Comparison of ENCODE assay signal across 37 mouse cellular contexts in genomic region chr17:86452934-86453333, GRCm38 (mm10). TPM values are rescaled to one million over a fixed set of nuclear protein-coding genes. Genes with fewer than 3 reads are reported as not detected.
"Had no signal": no experiment of that assay in that cellular context is flagged by ENCODE, and none has a peak within 500 bp of the region (broad histone marks: within the 10 kb centered on the region; RNA-seq: fewer than 3 reads in every experiment).

No protein-coding gene starts in this region.

- H3K36me3 ChIP-seq: heart, embryonic 10.5 days; heart, embryonic 13.5 days; heart, embryonic 15.5 days; intestine, embryonic 15.5 days; kidney, embryonic 15.5 days; limb, embryonic 13.5 days; limb, embryonic 15.5 days; liver, embryonic 12.5 days had no signal

- H3K9me3 ChIP-seq: heart, embryonic 10.5 days; heart, embryonic 15.5 days; intestine, embryonic 15.5 days; kidney, embryonic 15.5 days; limb, embryonic 15.5 days; liver, embryonic 12.5 days had no signal

- H3K27ac ChIP-seq: gastrocnemius, adult 2 months; heart, embryonic 10.5 days; heart, embryonic 13.5 days; heart, embryonic 15.5 days; hindbrain, embryonic 14.5 days; intestine, embryonic 15.5 days; kidney, embryonic 15.5 days; kidney, postnatal 0 days; limb, embryonic 13.5 days; limb, embryonic 15.5 days; liver, embryonic 12.5 days; liver, embryonic 14.5 days had no signal

- DNase-seq: gastrocnemius, adult 2 months; gastrocnemius, postnatal 10 days; gastrocnemius, postnatal 25 days; heart, adult 18-20 months; heart, postnatal 14 days; heart, postnatal 36 days; kidney, adult 11 months; kidney, adult 2 months; kidney, adult 9 months; kidney, postnatal 14 days; kidney, postnatal 36 days; layer of hippocampus, adult 9-11 months; layer of hippocampus, postnatal 36 days; left cerebral cortex, postnatal 4 days had no signal

- H3K9ac ChIP-seq: heart, embryonic 13.5 days; heart, embryonic 15.5 days; hindbrain, embryonic 14.5 days; intestine, embryonic 15.5 days; kidney, embryonic 15.5 days; limb, embryonic 13.5 days; limb, embryonic 15.5 days; liver, embryonic 12.5 days; liver, embryonic 14.5 days had no signal

- H3K27me3 ChIP-seq: heart, embryonic 13.5 days; heart, embryonic 15.5 days; intestine, embryonic 15.5 days; kidney, embryonic 15.5 days; limb, embryonic 13.5 days; limb, embryonic 15.5 days; liver, embryonic 12.5 days had no signal

- H3K4me2 ChIP-seq: heart, embryonic 13.5 days; heart, embryonic 15.5 days; hindbrain, embryonic 14.5 days; intestine, embryonic 15.5 days; kidney, embryonic 15.5 days; limb, embryonic 13.5 days; limb, embryonic 15.5 days; liver, embryonic 12.5 days had no signal

- H3K4me3 ChIP-seq: gastrocnemius, adult 2 months; heart, embryonic 10.5 days; heart, embryonic 13.5 days; heart, embryonic 15.5 days; intestine, embryonic 15.5 days; kidney, embryonic 15.5 days; limb, embryonic 13.5 days; limb, embryonic 15.5 days; liver, embryonic 12.5 days had no signal

- ATAC-seq: hindbrain, embryonic 16.5 days; inflammation-experienced regulatory T-cells, adult 6 months; liver, embryonic 12.5 days had no signal

- H3K4me1 ChIP-seq: intestine, embryonic 15.5 days; kidney, embryonic 15.5 days; limb, embryonic 15.5 days; liver, embryonic 12.5 days had no signal

RNA-seq across cellular contexts. Expression of gene Gm10309, which starts 52.1 kb away (rescaled TPM):
- total RNA-seq: gastrocnemius, postnatal 25 days; heart, adult 8-10 months; heart, postnatal 14 days; hematopoietic stem cell, adult 5-6 weeks; layer of hippocampus, adult 18-20 months; layer of hippocampus, adult 8-10 months; layer of hippocampus, postnatal 14 days; layer of hippocampus, postnatal 36 days; left cerebral cortex, adult 18-20 months; left cerebral cortex, adult 8-10 months; left cerebral cortex, postnatal 10 days; left cerebral cortex, postnatal 25 days; left cerebral cortex, postnatal 4 days; liver, adult 2 months had no signal
- polyA plus RNA-seq: liver, adult 2 months had no signal
